Mouse (Mus musculus) midbrain, postnatal 0 days (tissue): ENCODE measurements around the gene Ect2l. TPM values are rescaled to one million over a fixed set of nuclear protein-coding genes. Genes with fewer than 3 reads are reported as not detected.

Experiments used
- ATAC-seq: fragments of 200-750 bp; cut with Nextera tagmentation; 2 replicates; pipeline ENCODE4 v1.8.0; 2017; ENCODE audit warnings: moderate number of reproducible peaks, mild to moderate bottlenecking, moderate TSS enrichment, moderate library complexity; ENCODE audit not compliant: low FRiP score
- DNase-seq: peaks from one replicate; pipeline ENCODE4 v3.0.0-alpha.2; 2015; ENCODE audit warnings: low spot score
- H3K27ac ChIP-seq: fragments of 300-500 bp; sonication (generic); 2 replicates; pipeline ENCODE4 v1.5.1; 2014; ENCODE audit warnings: low read depth, mild to moderate bottlenecking, low read length, mixed read lengths
- H3K27me3 ChIP-seq: fragments of 300-500 bp; sonication (generic); 2 replicates; pipeline ENCODE4 v1.6.1; 2014; ENCODE audit warnings: low read length, control low read depth, mixed read lengths; ENCODE audit not compliant: insufficient read depth
- H3K36me3 ChIP-seq: fragments of 300-500 bp; sonication (generic); 2 replicates; pipeline ENCODE4 v1.6.1; 2014; ENCODE audit warnings: low read length, control low read depth, mixed read lengths; ENCODE audit not compliant: insufficient read depth
- H3K4me1 ChIP-seq: fragments of 300-500 bp; sonication (generic); 2 replicates; pipeline ENCODE4 v1.6.1; 2014; ENCODE audit warnings: mild to moderate bottlenecking, control low read depth, antibody characterized with exemption, low read length, mixed read lengths; ENCODE audit not compliant: insufficient read depth
- H3K4me2 ChIP-seq: fragments of 300-500 bp; sonication (generic); 2 replicates; pipeline ENCODE4 v1.6.1; 2014; ENCODE audit warnings: low read depth, mild to moderate bottlenecking, low read length, mixed read lengths; ENCODE audit not compliant: poor library complexity, severe bottlenecking
- H3K4me3 ChIP-seq: fragments of 300-500 bp; sonication (generic); 2 replicates; pipeline ENCODE4 v1.5.1; 2014; ENCODE audit warnings: low read depth, mild to moderate bottlenecking, low read length, moderate library complexity
- H3K9ac ChIP-seq: fragments of 300-500 bp; sonication (generic); replicated peaks from 2 replicates; pipeline ENCODE4 v1.6.1; 2014; ENCODE audit warnings: mild to moderate bottlenecking, low read length, moderate library complexity, mixed read lengths; ENCODE audit not compliant: poor library complexity, severe bottlenecking
- H3K9me3 ChIP-seq: fragments of 300-500 bp; sonication (generic); 2 replicates; pipeline ENCODE4 v1.6.1; 2016; ENCODE audit warnings: low read length, control low read depth
- CTCF ChIP-seq: IDR thresholded peaks from 2 replicates; pipeline ENCODE4 v1.5.1; 2016; ENCODE audit warnings: antibody characterized with exemption, mild to moderate bottlenecking
- WGBS: fragments of 180-500 bp; shearing (Covaris S2); extraction: QIAGEN DNeasy Blood & Tissue Kit; methylation state at CpG from one replicate; pipeline ENCODE4 v1.1.7; 2014; 5-methylcytosine and 5-hydroxymethylcytosine counted together
- polyA plus RNA-seq: library from polyadenylated mRNA; unstranded; fragments of >200 nt; fragmentation: Nextera tagmentation; extraction: Ambion mirVana; gene quantifications from 2 replicates; pipeline ENCODE4 v1.2.1, GENCODE M21; 2015
- total RNA-seq: library from RNA; depleted of rRNA; stranded (reverse); fragments of >200 nt; gene quantifications from 2 replicates; pipeline ENCODE4 v1.2.3, GENCODE M21; 2014

The Ect2l gene
- total and polyA plus RNA-seq, 2 experiments from 2014 or later = 0.11 to 0.64 TPM

DNA sequence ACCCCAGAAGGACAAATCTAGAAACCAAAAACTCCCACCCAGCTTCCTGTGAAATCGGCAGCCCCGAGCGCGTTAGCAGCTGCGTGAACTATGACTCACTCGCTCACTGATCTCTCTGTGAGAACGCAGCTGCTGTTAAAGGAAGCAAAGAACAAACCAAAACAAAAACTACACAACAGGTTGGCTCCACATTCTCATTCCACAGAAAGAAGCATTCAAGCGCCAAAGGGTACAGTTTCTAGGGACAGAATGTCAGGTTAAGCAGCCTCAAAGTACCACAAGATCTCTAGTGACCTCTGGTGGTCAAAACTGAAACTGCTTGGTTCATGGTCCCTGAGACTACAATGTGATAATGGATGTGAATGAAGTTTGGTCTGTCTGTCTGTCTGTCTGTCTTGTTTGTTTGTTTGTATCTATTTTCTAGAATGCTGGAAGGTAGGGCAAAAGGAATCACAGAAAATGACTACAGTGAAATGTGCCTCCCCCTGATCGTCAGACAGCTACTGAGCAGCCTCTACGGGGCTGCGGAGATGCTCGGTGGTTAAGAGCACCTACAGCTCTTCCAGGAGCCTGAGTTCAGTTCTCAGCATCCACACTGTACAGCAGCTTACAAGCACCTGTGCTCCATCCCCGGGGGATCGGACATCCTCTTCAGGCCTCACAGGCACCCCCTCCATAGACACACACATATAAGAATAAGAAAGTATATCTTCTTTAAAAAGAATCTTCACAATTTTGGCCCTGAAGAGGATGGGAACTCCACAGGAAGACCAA lies 13.3 kb downstream of the Ect2l start:
- no peaks in the 10 kb centered on the region for H3K9me3 ChIP-seq
- WGBS = 49% methylated on average over 14 of the region's 14 CpGs
- peak; percentile 96 for TF ChIP-seq CTCF
- no peak overlapping the region for H3K9ac ChIP-seq
- H3K27ac ChIP-seq = no peak overlapping the region
- no peak; the same call in 1 of the 2 replicates for ATAC-seq
- no peaks in the 10 kb centered on the region for H3K36me3 ChIP-seq
- peak overlapping the region; percentile 41 for H3K4me2 ChIP-seq
- DNase-seq = peak; percentile 82
- H3K27me3 ChIP-seq = no peaks in the 10 kb centered on the region
- no peaks in the 10 kb centered on the region for H3K4me1 ChIP-seq
- H3K4me3 ChIP-seq = peak overlapping the region; percentile 17

DNA sequence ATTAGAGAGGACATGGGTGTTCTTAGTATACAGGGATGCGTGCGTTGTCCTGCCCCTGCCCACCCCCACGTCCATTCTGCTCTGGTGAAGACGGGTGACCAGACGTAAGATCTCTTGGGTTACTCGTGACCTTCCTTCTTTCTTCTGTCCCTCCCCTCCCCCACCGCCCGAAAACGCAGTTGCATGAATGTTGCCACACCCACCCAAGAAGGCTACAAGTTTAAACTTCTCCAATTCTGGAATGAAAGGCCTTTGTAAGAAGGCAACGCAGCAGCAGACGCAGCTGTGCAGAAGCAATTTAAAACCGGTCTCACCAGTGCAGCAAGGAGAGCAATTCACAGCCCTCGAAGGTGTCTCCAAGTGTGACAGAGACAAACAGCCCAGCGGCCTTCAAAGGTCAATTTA lies 16.0 kb downstream of the Ect2l start:
- WGBS = 76% methylated on average over 14 of the region's 14 CpGs
- no peaks in the 10 kb centered on the region for H3K27me3 ChIP-seq
- no peak overlapping the region for H3K4me2 ChIP-seq
- H3K4me1 ChIP-seq = no peaks in the 10 kb centered on the region
- TF ChIP-seq CTCF = no peak
- DNase-seq (no peak), ATAC-seq (no peak)
- no peak overlapping the region for H3K4me3 ChIP-seq
- no peak overlapping the region for H3K27ac ChIP-seq
- no peaks in the 10 kb centered on the region for H3K9me3 ChIP-seq
- no peak overlapping the region for H3K9ac ChIP-seq
- H3K36me3 ChIP-seq = no peaks in the 10 kb centered on the region

GRCm38 (mm10) chr10:18194156-18194555 lies 16.5 kb downstream of the Ect2l start:
- Histone ChIP-seq H3K9ac (no peak overlapping the region), H3K4me2 (no peak overlapping the region), H3K27me3 (no peaks in the 10 kb centered on the region), H3K9me3 (no peaks in the 10 kb centered on the region), H3K4me1 (no peaks in the 10 kb centered on the region), H3K4me3 (no peak overlapping the region), H3K36me3 (no peaks in the 10 kb centered on the region), H3K27ac (no peak overlapping the region)
- ATAC-seq = no peak
- WGBS = 88% methylated on average over 11 of the region's 11 CpGs
- no peak for DNase-seq
- no peak for TF ChIP-seq CTCF

- Histone ChIP-seq H3K27ac (no peak overlapping the region), H3K4me3 (no peak overlapping the region), H3K9me3 (no peaks in the 10 kb centered on the region), H3K27me3 (no peaks in the 10 kb centered on the region), H3K4me2 (no peak overlapping the region), H3K36me3 (no peaks in the 10 kb centered on the region), H3K9ac (no peak overlapping the region), H3K4me1 (no peaks in the 10 kb centered on the region)
- ATAC-seq (no peak), DNase-seq (no peak)
- no peak for TF ChIP-seq CTCF
- WGBS = 83% methylated on average over 11 of the region's 11 CpGs
Observed at GRCm38 (mm10) chr10:18193221-18193620, 17.5 kb downstream of the Ect2l start.

DNA sequence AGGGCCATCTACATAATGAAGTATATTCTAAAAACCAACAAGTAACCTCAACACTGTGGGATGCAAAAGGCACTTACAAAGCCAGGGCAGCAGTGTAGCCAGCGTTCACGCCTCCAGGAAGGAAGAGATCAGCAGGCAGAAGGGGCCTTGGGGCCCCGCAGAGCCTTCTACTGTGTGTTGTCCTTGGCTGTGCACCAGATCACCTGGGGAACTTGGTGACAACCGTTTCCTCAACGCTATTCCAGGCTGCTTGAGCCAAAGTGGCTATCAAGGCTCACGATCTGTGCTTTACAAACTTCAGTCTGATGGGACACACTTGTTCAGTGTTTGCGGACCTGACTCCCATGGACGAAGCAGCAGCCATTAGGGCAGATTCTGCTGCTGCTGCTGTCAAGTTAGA lies 19.0 kb downstream of the Ect2l start:
- no peak for ATAC-seq
- WGBS = 75% methylated on average over 8 of the region's 8 CpGs
- no peak overlapping the region for H3K27ac ChIP-seq

DNA sequence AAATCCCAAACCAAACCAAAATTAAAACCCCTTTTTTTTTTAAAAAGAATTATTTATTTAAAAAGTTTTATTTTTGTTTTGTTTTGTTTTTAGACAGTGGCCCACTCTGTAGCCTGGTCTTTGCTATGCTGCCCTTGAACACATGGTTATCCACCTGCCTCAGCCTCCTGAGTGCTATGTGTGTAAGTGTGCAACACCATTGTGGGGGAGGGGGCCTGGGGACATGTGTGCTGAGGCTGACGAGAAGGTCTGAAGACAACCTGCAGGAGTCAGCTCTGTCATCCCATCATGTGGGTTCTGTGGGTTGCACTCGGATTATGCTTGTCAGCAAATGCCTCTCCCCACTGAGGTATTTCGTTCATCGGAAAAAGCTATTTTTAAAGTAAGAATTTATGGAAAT lies 21.2 kb downstream of the Ect2l start:
- Histone ChIP-seq H3K4me1 (no peaks in the 10 kb centered on the region), H3K27me3 (no peaks in the 10 kb centered on the region), H3K9ac (no peak overlapping the region), H3K27ac (no peak overlapping the region), H3K9me3 (no peaks in the 10 kb centered on the region), H3K4me2 (no peak overlapping the region), H3K4me3 (no peak overlapping the region), H3K36me3 (no peaks in the 10 kb centered on the region)
- ATAC-seq (no peak), DNase-seq (no peak)
- WGBS = 88% methylated on average over 4 of the region's 4 CpGs
- no peak for TF ChIP-seq CTCF

More for the DNA sequence above, 19.0 kb downstream of the Ect2l start:
- DNase-seq = no peak
- no peaks in the 10 kb centered on the region for H3K9me3 ChIP-seq
- no peaks in the 10 kb centered on the region for H3K4me1 ChIP-seq
- H3K4me2 ChIP-seq = no peak overlapping the region
- H3K36me3 ChIP-seq = no peaks in the 10 kb centered on the region
- no peak overlapping the region for H3K9ac ChIP-seq
- no peaks in the 10 kb centered on the region for H3K27me3 ChIP-seq
- H3K4me3 ChIP-seq = no peak overlapping the region
- TF ChIP-seq CTCF = no peak
